Mouse (Mus musculus) forebrain, embryonic 11.5 days (tissue): ENCODE results near the gene Gbp8. TPM values are rescaled to one million over a fixed set of nuclear protein-coding genes. Genes with fewer than 3 reads are reported as not detected.
"Not testable (repeated sequence)": the region's sequence is repeated elsewhere in the genome, so short reads cannot be mapped to it uniquely, and the experiment has no call there.

ENCODE experiments used
- ATAC-seq: fragments of 200-750 bp; cut with Nextera tagmentation; replicated peaks from 2 replicates; pipeline ENCODE4 v1.8.0; 2017; ENCODE audit warnings: moderate TSS enrichment; ENCODE audit not compliant: low FRiP score
- DNase-seq: peaks from one replicate; pipeline ENCODE4 v3.0.0-alpha.2; 2017; ENCODE audit warnings: low spot score
- H3K27ac ChIP-seq: fragments of 300-500 bp; sonication (generic); 2 replicates; pipeline ENCODE4 v1.5.1; 2014; ENCODE audit warnings: low read depth, low read length
- H3K27me3 ChIP-seq: fragments of 300-500 bp; sonication (generic); 2 replicates; pipeline ENCODE4 v1.6.1; 2014; ENCODE audit warnings: mild to moderate bottlenecking, low read length, mixed read lengths; ENCODE audit not compliant: control insufficient read depth, insufficient read depth
- H3K36me3 ChIP-seq: fragments of 300-500 bp; sonication (generic); 2 replicates; pipeline ENCODE4 v1.6.1; 2014; ENCODE audit warnings: mild to moderate bottlenecking, low read length, moderate library complexity, mixed read lengths; ENCODE audit not compliant: control insufficient read depth, insufficient read depth
- H3K4me1 ChIP-seq: fragments of 300-500 bp; sonication (generic); replicated peaks from 2 replicates; pipeline ENCODE4 v1.6.1; 2014; ENCODE audit warnings: low read length, mixed read lengths; ENCODE audit not compliant: control insufficient read depth, insufficient read depth
- H3K4me2 ChIP-seq: fragments of 300-500 bp; sonication (generic); 2 replicates; pipeline ENCODE4 v1.6.1; 2014; ENCODE audit warnings: low read depth, mild to moderate bottlenecking, low read length, moderate library complexity, mixed read lengths; ENCODE audit not compliant: severe bottlenecking
- H3K4me3 ChIP-seq: fragments of 300-500 bp; sonication (generic); 2 replicates; pipeline ENCODE4 v1.5.1; 2014; ENCODE audit warnings: low read depth, low read length
- H3K9ac ChIP-seq: fragments of 300-500 bp; sonication (generic); 2 replicates; pipeline ENCODE4 v1.6.1; 2014; ENCODE audit warnings: low read length
- H3K9me3 ChIP-seq: fragments of 300-500 bp; sonication (generic); 2 replicates; pipeline ENCODE4 v1.6.1; 2016; ENCODE audit warnings: low read length, mixed read lengths; ENCODE audit not compliant: control insufficient read depth
- WGBS: fragments of 180-500 bp; shearing (Covaris S2); extraction: QIAGEN DNeasy Blood & Tissue Kit; methylation state at CpG from one replicate; pipeline ENCODE4 v1.1.7; 2014; 5-methylcytosine and 5-hydroxymethylcytosine counted together
- polyA plus RNA-seq: library from polyadenylated mRNA; unstranded; fragments of >200 nt; fragmentation: Nextera tagmentation; extraction: Ambion mirVana; gene quantifications from 2 replicates; pipeline ENCODE4 v1.2.1, GENCODE M21; 2014

Gbp8 gene
- polyA plus RNA-seq, 1 experiment from 2014 or later = not detected

DNA sequence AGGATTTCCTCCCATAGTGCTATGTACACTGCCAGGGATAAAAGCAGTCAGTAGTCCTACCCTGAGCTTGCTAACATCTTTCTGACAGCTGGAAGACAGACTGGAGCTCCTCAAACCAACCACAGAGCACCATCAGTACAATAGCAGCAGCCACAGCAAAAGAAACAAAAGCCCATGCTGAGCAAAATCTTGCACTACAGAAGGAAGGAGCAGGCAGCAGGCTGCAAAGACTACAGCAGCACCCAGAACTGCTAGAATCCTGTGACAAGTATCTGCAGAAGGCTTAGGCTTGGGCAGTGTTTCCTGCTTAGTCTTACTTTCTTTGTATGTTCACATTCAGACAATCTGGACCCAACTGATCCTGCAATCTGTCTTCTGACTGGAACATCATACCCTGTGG is 71.0 kb downstream of the Gbp8 start:
- not testable (repeated sequence) for DNase-seq, H3K9me3 ChIP-seq, H3K27ac ChIP-seq, ATAC-seq, H3K9ac ChIP-seq, H3K36me3 ChIP-seq, H3K4me2 ChIP-seq, H3K4me3 ChIP-seq, H3K4me1 ChIP-seq, H3K27me3 ChIP-seq

DNA sequence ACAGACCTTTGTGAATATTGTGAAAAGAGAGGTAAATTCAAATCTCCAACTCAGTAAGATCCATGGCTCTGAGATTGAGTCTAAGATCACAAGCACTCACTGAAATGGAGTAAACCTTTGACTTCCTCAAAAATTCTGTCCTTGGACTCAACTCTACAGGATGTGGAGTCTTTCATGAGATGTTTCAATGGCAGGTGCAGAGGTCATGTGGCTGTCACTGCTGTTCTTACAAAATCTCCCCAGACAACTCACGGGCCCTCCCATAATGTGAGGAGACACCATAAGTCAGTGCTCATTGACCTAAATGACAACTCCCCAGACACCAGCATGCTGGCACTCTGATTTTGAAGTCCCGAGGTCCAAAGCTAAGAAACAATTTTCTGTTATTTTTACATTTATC is 74.9 kb downstream of the Gbp8 start:
- 70% methylated on average over 2 of the region's 2 CpGs for WGBS
- not testable (repeated sequence) for DNase-seq

GRCm38 (mm10) chr5:105063321-105063720 is 76.0 kb downstream of the Gbp8 start:
- H3K27me3 ChIP-seq = no peaks in the 10 kb centered on the region
- H3K4me1 ChIP-seq = no peaks in the 10 kb centered on the region
- ATAC-seq (no peak), DNase-seq (no peak)
- no peak overlapping the region for H3K27ac ChIP-seq
- no peak overlapping the region for H3K9ac ChIP-seq
- H3K4me3 ChIP-seq = no peak overlapping the region
- no peaks in the 10 kb centered on the region for H3K9me3 ChIP-seq
- no peak overlapping the region for H3K4me2 ChIP-seq
- WGBS = 83% methylated on average over 1 of the region's 1 CpGs
- no peaks in the 10 kb centered on the region for H3K36me3 ChIP-seq

More for the DNA sequence above, 74.9 kb downstream of the Gbp8 start:
- not testable (repeated sequence) for ATAC-seq, H3K4me3 ChIP-seq, H3K27me3 ChIP-seq, H3K4me2 ChIP-seq, H3K4me1 ChIP-seq, H3K27ac ChIP-seq, H3K36me3 ChIP-seq, H3K9ac ChIP-seq, H3K9me3 ChIP-seq

DNA sequence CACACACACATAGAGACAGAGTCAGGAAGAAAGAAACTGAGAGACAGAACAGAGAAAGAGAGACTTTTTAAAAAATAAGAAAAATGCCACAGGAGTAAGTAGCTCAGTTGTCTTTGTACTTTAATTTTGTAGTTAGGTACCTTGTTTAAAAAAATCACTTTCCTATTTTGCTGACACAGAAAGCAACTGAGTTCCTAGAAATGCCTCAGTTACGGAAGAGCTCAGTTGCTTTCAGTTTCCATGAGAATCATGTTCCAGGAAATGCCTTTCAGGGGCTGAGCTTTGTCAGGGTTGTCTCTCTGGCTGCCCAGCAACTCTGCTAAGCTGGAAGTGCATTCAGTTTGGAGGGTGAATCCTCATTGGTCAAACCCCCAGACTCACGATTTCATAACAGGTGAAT is 76.9 kb downstream of the Gbp8 start:
- not testable (repeated sequence) for DNase-seq, H3K27me3 ChIP-seq, H3K36me3 ChIP-seq, H3K4me3 ChIP-seq, H3K9ac ChIP-seq, H3K4me2 ChIP-seq, H3K27ac ChIP-seq, ATAC-seq, H3K4me1 ChIP-seq, H3K9me3 ChIP-seq
- 84% methylated on average over 2 of the region's 2 CpGs for WGBS

- no peak overlapping the region for H3K4me3 ChIP-seq
- H3K27me3 ChIP-seq = no peaks in the 10 kb centered on the region
- H3K27ac ChIP-seq = no peak overlapping the region
- no peaks in the 10 kb centered on the region for H3K36me3 ChIP-seq
- 88% methylated on average over 2 of the region's 2 CpGs for WGBS
- DNase-seq (no peak), ATAC-seq (no peak)
- H3K4me2 ChIP-seq = no peak overlapping the region
- no peaks in the 10 kb centered on the region for H3K4me1 ChIP-seq
- no peak overlapping the region for H3K9ac ChIP-seq
- no peaks in the 10 kb centered on the region for H3K9me3 ChIP-seq
These were observed 79.1 kb downstream of the Gbp8 start for GRCm38 (mm10) chr5:105060224-105060623.

DNA sequence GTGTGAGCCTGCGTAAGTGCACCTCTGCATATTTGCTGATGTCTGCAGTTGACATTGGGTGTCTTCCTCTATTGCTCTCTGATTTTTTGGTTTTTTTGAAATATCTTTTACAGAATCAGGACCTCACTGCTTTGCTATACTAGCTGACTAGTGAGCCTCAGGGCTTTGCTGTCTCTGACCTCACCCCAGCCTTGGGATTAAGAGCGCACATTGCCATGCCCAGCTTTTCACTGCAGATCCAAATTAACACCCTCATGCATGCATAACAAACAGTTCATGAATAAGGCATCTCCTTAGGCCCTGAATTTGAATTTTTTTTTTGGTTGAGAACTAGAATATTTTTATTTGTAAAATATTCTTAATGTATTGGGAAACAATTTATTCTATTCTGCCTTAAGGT is 84.1 kb downstream of the Gbp8 start:
- no peak overlapping the region for H3K27ac ChIP-seq
- H3K9me3 ChIP-seq = no peaks in the 10 kb centered on the region
- 81% methylated on average over 2 of the region's 2 CpGs for WGBS
- no peak overlapping the region for H3K4me2 ChIP-seq
- no peak for DNase-seq
- no peak for ATAC-seq
- H3K4me3 ChIP-seq = no peak overlapping the region
- H3K36me3 ChIP-seq = no peaks in the 10 kb centered on the region
- no peaks in the 10 kb centered on the region for H3K27me3 ChIP-seq
- H3K9ac ChIP-seq = no peak overlapping the region
- no peaks in the 10 kb centered on the region for H3K4me1 ChIP-seq

GRCm38 (mm10) chr5:105053471-105054169 is 85.7 kb downstream of the Gbp8 start:
- not testable (repeated sequence) for H3K9ac ChIP-seq, H3K27me3 ChIP-seq, DNase-seq, H3K27ac ChIP-seq, H3K9me3 ChIP-seq, H3K4me3 ChIP-seq, ATAC-seq, H3K36me3 ChIP-seq, H3K4me2 ChIP-seq, H3K4me1 ChIP-seq
- WGBS = 85% methylated on average over 1 of the region's 1 CpGs

- no peak overlapping the region for H3K4me2 ChIP-seq
- no peaks in the 10 kb centered on the region for H3K27me3 ChIP-seq
- WGBS = 87% methylated on average over 2 of the region's 2 CpGs
- no peaks in the 10 kb centered on the region for H3K4me1 ChIP-seq
- no peak overlapping the region for H3K4me3 ChIP-seq
- no peaks in the 10 kb centered on the region for H3K9me3 ChIP-seq
- H3K9ac ChIP-seq = no peak overlapping the region
- ATAC-seq (no peak), DNase-seq (no peak)
- H3K36me3 ChIP-seq = no peaks in the 10 kb centered on the region
- H3K27ac ChIP-seq = no peak overlapping the region
These were observed 107.0 kb downstream of the Gbp8 start for GRCm38 (mm10) chr5:105032362-105032761.

GRCm38 (mm10) chr5:105012551-105012950 is 126.8 kb downstream of the Gbp8 start:
- Histone ChIP-seq H3K36me3 (no peaks in the 10 kb centered on the region), H3K9ac (no peak overlapping the region), H3K9me3 (no peaks in the 10 kb centered on the region; the same call in 1 of the 2 replicates), H3K4me3 (no peak overlapping the region), H3K27me3 (no peaks in the 10 kb centered on the region), H3K4me1 (no peaks in the 10 kb centered on the region), H3K27ac (no peak overlapping the region), H3K4me2 (no peak overlapping the region)
- ATAC-seq (no peak), DNase-seq (no peak)
- 87% methylated on average over 1 of the region's 1 CpGs for WGBS
